Mouse (Mus musculus): ENCODE data around the gene Ccdc189. TPM values are rescaled to one million over a fixed set of nuclear protein-coding genes. Genes with fewer than 3 reads are reported as not detected.

Ccdc189 gene
- polyA plus RNA-seq, 1 experiment: 16.5 TPM

DNA sequence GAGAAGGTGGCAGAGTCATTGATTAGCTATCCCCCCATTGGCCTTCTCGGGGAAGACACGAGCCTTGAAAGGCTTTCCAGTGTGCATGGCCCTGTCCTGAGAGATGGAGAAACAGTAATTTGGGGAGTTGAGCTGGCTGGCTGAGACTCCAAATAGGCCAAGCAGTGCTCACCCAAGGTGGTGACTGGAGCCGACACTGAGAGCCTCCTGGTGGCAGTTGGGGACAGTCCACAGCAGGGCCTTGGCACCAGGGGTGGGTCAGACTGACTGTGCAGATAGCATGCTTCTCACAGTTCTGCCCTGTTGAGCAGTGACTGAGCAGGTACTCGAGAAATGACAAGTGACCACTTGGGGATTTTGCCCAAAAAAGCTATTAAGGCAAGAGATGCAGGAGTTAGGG, 13.3 kb upstream of the Ccdc189 start:
- Histone ChIP-seq H3K4me3 (replicated peaks; ENCODE audit: extremely low read depth, low read depth, low read length) (no peak overlapping the region), H3K4me1 (ENCODE audit: control insufficient read depth, insufficient read depth, low read length) (no peaks in the 10 kb centered on the region)
- TF ChIP-seq POLR2A (IDR thresholded peaks at IDR 0.05; ENCODE audit: borderline replicate concordance, extremely low read depth, low read depth, low read length) (no peak), CTCF (IDR thresholded peaks at IDR 0.05; ENCODE audit: insufficient read depth, low read length) (no peak)
- no peak for DNase-seq
- 71% methylated on average over 4 of the region's 4 CpGs for WGBS

DNA sequence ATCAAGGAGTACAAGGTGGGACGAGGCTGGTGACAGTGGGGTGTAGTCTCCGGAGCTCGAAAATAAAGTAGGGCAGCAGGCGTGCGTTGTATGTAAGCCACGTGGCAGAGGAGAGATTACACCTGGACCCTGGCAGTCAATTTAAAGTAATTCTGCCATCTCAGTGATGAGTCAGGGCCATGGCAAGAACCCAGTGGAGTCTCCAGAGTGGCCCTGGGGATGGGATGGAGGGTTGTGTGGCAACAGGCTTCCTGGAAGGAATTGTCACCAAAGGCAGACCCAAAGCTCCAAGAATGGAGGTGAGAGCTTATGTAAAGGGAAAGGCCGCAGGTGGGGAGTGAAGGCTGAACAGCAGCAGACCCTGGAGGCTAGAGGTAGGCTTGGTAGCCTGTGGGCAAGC, 12.2 kb upstream of the Ccdc189 start:
- H3K4me3 ChIP-seq (replicated peaks; ENCODE audit: extremely low read depth, low read depth, low read length): no peak overlapping the region
- H3K4me1 ChIP-seq (ENCODE audit: control insufficient read depth, insufficient read depth, low read length): no peaks in the 10 kb centered on the region
- 92% methylated on average over 7 of the region's 7 CpGs for WGBS
- TF ChIP-seq POLR2A (IDR thresholded peaks at IDR 0.05; ENCODE audit: borderline replicate concordance, extremely low read depth, low read depth, low read length) (no peak), CTCF (IDR thresholded peaks at IDR 0.05; ENCODE audit: insufficient read depth, low read length) (no peak)
- DNase-seq: no peak

DNA sequence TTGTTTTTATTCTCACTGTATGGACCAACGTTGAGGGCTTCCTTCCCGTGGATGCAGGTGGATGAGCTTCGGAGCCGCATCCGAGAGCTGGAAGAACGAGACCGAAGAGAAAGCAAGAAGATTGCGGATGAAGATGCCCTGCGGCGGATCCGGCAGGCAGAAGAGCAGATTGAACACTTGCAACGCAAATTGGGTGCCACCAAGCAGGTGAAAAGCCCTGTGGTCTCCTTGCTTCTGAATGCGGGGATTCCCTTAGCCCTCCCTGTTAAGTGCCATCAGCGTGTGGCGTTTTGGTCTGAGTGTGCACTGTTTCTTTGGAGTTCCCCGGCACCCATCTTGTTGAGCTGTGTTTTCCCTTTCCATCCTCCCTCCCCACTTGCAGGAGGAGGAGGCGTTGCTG, 8.4 kb upstream of the Ccdc189 start:
- 94% methylated on average over 17 of the region's 17 CpGs for WGBS
- DNase-seq: no peak
- no peak for TF ChIP-seq POLR2A (IDR thresholded peaks at IDR 0.05; ENCODE audit: borderline replicate concordance, extremely low read depth, low read depth, low read length)
- no peak for TF ChIP-seq CTCF (IDR thresholded peaks at IDR 0.05; ENCODE audit: insufficient read depth, low read length)
- no peaks in the 10 kb centered on the region for H3K4me1 ChIP-seq (ENCODE audit: control insufficient read depth, insufficient read depth, low read length)
- no peak overlapping the region for H3K4me3 ChIP-seq (replicated peaks; ENCODE audit: extremely low read depth, low read depth, low read length)

DNA sequence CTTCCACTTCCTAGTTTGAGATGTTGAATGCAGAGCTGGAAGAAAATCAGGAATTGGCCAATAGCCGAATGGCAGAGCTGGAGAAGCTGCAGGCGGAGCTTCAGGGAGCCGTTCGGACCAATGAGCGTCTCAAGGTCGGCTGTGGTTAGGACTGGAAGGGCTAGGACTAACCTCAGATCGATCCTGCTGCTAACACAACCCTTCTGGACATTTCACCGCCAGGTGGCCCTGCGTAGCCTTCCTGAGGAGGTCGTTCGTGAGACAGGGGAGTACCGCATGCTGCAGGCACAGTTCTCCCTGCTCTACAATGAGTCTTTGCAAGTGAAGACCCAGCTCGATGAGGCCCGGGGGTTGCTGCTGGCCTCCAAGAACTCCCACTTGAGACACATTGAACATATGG, 4.2 kb upstream of the Ccdc189 start:
- Histone ChIP-seq H3K4me1 (ENCODE audit: control insufficient read depth, insufficient read depth, low read length) (peaks cover 5% of the 10 kb centered on the region), H3K4me3 (replicated peaks; ENCODE audit: extremely low read depth, low read depth, low read length) (no peak overlapping the region)
- WGBS: 89% methylated on average over 14 of the region's 14 CpGs
- no peak for TF ChIP-seq CTCF (IDR thresholded peaks at IDR 0.05; ENCODE audit: insufficient read depth, low read length)
- TF ChIP-seq POLR2A (IDR thresholded peaks at IDR 0.05; ENCODE audit: borderline replicate concordance, extremely low read depth, low read depth, low read length): no peak
- DNase-seq: no peak

DNA sequence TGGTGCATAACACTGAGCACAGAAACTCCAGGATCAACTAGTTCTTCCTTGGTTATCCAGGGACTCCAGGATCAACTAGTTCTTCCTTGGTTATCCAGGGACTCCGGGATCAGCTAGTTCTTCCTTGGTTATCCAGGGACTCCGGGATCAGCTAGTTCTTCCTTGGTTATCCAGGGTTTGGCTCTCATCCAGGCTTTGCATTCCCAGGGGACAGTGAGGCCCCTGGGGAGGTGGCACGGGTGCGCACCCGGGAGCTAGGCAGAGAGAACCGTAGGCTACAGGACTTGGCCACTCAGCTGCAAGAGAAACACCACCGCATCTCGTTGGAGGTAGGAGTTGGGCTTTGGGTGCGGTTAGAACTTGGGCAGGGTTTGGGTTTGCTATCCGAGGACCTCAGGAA, 2.7 kb upstream of the Ccdc189 start:
- WGBS: 83% methylated on average over 10 of the region's 10 CpGs
- peaks cover 5% of the 10 kb centered on the region for H3K4me1 ChIP-seq (ENCODE audit: control insufficient read depth, insufficient read depth, low read length)
- no peak overlapping the region for H3K4me3 ChIP-seq (replicated peaks; ENCODE audit: extremely low read depth, low read depth, low read length)
- TF ChIP-seq CTCF (IDR thresholded peaks at IDR 0.05; ENCODE audit: insufficient read depth, low read length) (no peak), POLR2A (IDR thresholded peaks at IDR 0.05; ENCODE audit: borderline replicate concordance, extremely low read depth, low read depth, low read length) (no peak)
- no peak for DNase-seq

DNA sequence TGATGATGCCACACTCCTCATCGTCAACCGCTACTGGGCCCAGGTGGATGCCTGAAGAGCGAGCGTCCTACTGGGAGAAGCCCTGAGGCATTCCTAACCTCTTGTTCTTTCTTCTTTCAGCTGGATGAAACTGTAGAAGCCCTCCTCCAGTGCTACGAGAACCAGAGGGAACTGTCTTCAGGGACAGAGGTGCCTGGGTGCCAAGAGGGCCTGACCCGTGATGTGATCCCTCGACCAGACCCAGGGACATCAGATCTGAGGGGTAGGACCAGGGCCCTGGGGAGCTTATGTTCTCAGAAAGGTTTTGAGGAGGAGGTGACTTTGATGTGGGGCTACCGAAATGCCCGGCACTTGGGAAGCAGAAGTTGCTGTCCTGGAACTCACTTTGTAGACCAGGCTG, 1.2 kb upstream of the Ccdc189 start:
- TF ChIP-seq POLR2A (IDR thresholded peaks at IDR 0.05; ENCODE audit: borderline replicate concordance, extremely low read depth, low read depth, low read length) (no peak), CTCF (IDR thresholded peaks at IDR 0.05; ENCODE audit: insufficient read depth, low read length) (no peak)
- peaks cover 5% of the 10 kb centered on the region for H3K4me1 ChIP-seq (ENCODE audit: control insufficient read depth, insufficient read depth, low read length)
- WGBS: 94% methylated on average over 9 of the region's 9 CpGs
- DNase-seq: no peak
- H3K4me3 ChIP-seq (replicated peaks; ENCODE audit: extremely low read depth, low read depth, low read length): no peak overlapping the region

DNA sequence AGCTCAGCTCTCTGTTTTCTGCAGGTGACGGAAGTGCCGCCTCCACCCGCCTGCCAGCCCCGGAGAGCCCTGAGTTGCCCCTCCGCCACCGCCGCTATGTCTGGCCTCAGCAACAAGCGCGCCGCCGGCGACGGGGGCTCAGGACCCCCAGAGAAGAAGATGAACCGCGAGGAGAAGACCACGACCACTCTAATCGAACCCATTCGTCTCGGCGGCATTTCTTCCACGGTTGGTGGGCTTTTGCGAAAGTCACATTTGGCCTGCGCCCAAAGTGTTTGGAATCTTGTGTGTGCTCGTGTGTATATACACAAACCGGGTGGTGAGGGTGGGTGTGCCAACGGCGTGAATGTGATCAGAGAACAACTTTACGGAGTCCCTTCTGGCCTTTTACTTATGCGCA, 506 bp upstream of the Ccdc189 start:
- WGBS: 3% methylated on average over 29 of the region's 29 CpGs
- TF ChIP-seq POLR2A (IDR thresholded peaks at IDR 0.05; ENCODE audit: borderline replicate concordance, extremely low read depth, low read depth, low read length) (no peak), CTCF (IDR thresholded peaks at IDR 0.05; ENCODE audit: insufficient read depth, low read length) (no peak)
- peaks cover 5% of the 10 kb centered on the region for H3K4me1 ChIP-seq (ENCODE audit: control insufficient read depth, insufficient read depth, low read length)
- no peak for DNase-seq
- peak overlapping the region; percentile 87 for H3K4me3 ChIP-seq (replicated peaks; ENCODE audit: extremely low read depth, low read depth, low read length)

DNA sequence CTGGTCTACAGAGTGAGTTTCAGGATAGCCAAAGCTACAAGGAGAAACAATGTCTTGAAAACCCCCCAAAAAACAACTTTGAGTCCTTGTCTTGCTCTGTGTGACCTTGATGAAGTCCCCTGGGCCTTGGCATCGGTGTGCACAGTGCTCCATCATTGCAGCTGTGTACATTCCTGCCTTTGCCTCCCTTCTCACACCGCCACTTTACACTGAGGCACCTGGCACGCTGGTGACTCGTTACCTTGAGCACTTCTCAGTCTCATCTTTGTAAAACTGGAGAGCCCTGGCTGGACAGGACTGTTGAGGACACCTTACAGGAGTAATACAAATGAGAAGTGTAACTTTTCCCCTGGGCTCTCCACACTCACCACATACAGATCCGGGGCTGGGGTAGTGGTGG, 1.2 kb downstream of the Ccdc189 start:
- 54% methylated on average over 5 of the region's 5 CpGs for WGBS
- no peak for TF ChIP-seq CTCF (IDR thresholded peaks at IDR 0.05; ENCODE audit: insufficient read depth, low read length)
- TF ChIP-seq POLR2A (IDR thresholded peaks at IDR 0.05; ENCODE audit: borderline replicate concordance, extremely low read depth, low read depth, low read length): no peak
- peaks cover 5% of the 10 kb centered on the region for H3K4me1 ChIP-seq (ENCODE audit: control insufficient read depth, insufficient read depth, low read length)
- H3K4me3 ChIP-seq (replicated peaks; ENCODE audit: extremely low read depth, low read depth, low read length): no peak overlapping the region
- no peak for DNase-seq

DNA sequence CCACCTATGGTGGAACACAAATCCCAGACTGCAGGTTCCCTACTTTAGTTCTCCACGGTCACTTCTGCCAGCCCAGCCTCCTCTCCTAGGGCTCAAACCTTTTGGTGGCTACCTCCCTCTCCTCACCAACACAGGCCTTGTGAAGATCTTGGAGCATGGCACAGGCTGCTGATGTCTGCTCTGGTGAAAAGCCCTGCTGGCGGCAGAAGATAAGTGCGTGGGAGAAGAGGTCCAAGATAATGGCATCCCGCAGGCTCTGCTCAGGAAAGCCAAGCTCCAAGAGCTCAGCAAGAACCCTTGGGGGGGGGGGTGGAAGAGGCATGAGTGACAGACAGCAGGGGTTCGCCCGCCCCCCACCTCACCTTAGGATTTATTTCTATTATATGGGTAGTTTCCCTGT, 2.2 kb downstream of the Ccdc189 start:
- Histone ChIP-seq H3K4me1 (ENCODE audit: control insufficient read depth, insufficient read depth, low read length) (peaks cover 5% of the 10 kb centered on the region), H3K4me3 (replicated peaks; ENCODE audit: extremely low read depth, low read depth, low read length) (no peak overlapping the region)
- no peak for TF ChIP-seq CTCF (IDR thresholded peaks at IDR 0.05; ENCODE audit: insufficient read depth, low read length)
- TF ChIP-seq POLR2A (IDR thresholded peaks at IDR 0.05; ENCODE audit: borderline replicate concordance, extremely low read depth, low read depth, low read length): no peak
- DNase-seq: no peak
- WGBS: 92% methylated on average over 6 of the region's 6 CpGs

DNA sequence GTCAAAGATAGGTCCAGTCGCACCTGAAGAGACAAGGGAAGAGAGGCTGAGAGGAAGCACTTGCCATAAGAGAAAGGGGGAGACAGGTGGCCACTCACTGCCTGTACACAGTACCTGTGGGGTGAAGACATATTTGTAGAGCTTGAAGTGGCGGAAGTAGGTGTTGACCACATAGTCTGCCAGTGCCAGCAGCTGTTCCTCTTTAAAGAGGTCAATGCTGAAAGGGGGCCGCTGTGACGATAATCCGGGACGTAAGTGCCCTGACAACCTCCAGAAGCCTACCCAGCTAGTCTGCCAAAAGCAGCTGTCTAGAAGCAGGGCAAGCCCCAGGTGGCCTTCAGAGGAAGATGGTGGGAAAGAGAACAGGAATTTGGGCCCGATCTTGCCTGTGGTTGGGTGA, 3.4 kb downstream of the Ccdc189 start:
- TF ChIP-seq POLR2A (IDR thresholded peaks at IDR 0.05; ENCODE audit: borderline replicate concordance, extremely low read depth, low read depth, low read length): no peak
- TF ChIP-seq CTCF (IDR thresholded peaks at IDR 0.05; ENCODE audit: insufficient read depth, low read length): no peak
- Histone ChIP-seq H3K4me1 (ENCODE audit: control insufficient read depth, insufficient read depth, low read length) (peaks cover 5% of the 10 kb centered on the region), H3K4me3 (replicated peaks; ENCODE audit: extremely low read depth, low read depth, low read length) (no peak overlapping the region)
- DNase-seq: peak; percentile 29
- WGBS: 74% methylated on average over 7 of the region's 7 CpGs
